Mouse (Mus musculus) hindbrain, embryonic 14.5 days (tissue): ENCODE data around the gene Ndufs7. TPM values are rescaled to one million over a fixed set of nuclear protein-coding genes. Genes with fewer than 3 reads are reported as not detected.
"Not testable (repeated sequence)": the region's sequence is repeated elsewhere in the genome, so short reads cannot be mapped to it uniquely, and the experiment has no call there.

Source experiments
- ATAC-seq: fragments of 200-750 bp; cut with Nextera tagmentation; 2 replicates; pipeline ENCODE4 v1.8.0; 2017; ENCODE audit warnings: moderate number of reproducible peaks, mild to moderate bottlenecking, moderate TSS enrichment, moderate library complexity; ENCODE audit not compliant: low FRiP score
- DNase-seq: peaks from one replicate; pipeline ENCODE4 v3.0.0-alpha.2; 2015; ENCODE audit warnings: low spot score
- H3K27ac ChIP-seq: fragments of 300-500 bp; sonication (generic); 2 replicates; pipeline ENCODE4 v1.5.1; 2014; ENCODE audit warnings: mild to moderate bottlenecking, moderate library complexity
- H3K27me3 ChIP-seq: fragments of 300-500 bp; sonication (generic); 2 replicates; pipeline ENCODE4 v1.6.1; 2014; ENCODE audit warnings: mild to moderate bottlenecking, low read length, mixed read lengths; ENCODE audit not compliant: control insufficient read depth, insufficient read depth
- H3K36me3 ChIP-seq: fragments of 300-500 bp; sonication (generic); replicated peaks from 2 replicates; pipeline ENCODE4 v1.6.1; 2014; ENCODE audit not compliant: control insufficient read depth, insufficient read depth
- H3K4me1 ChIP-seq: fragments of 300-500 bp; sonication (generic); replicated peaks from 2 replicates; pipeline ENCODE4 v1.6.1; 2014; ENCODE audit warnings: antibody characterized with exemption, low read length, mixed read lengths; ENCODE audit not compliant: control insufficient read depth, insufficient read depth
- H3K4me2 ChIP-seq: fragments of 300-500 bp; sonication (generic); replicated peaks from 2 replicates; pipeline ENCODE4 v1.6.1; 2014; ENCODE audit warnings: mild to moderate bottlenecking, moderate library complexity
- H3K4me3 ChIP-seq: fragments of 300-500 bp; sonication (generic); replicated peaks from 2 replicates; pipeline ENCODE4 v1.5.1; 2014; ENCODE audit warnings: mild to moderate bottlenecking, low read length
- H3K9ac ChIP-seq: fragments of 300-500 bp; sonication (generic); 2 replicates; pipeline ENCODE4 v1.6.1; 2014
- H3K9me3 ChIP-seq: fragments of 300-500 bp; sonication (generic); 2 replicates; pipeline ENCODE4 v1.6.1; 2016; ENCODE audit warnings: low read length; ENCODE audit not compliant: control insufficient read depth
- WGBS: fragments of 180-500 bp; shearing (Covaris S2); extraction: QIAGEN DNeasy Blood & Tissue Kit; methylation state at CpG from one replicate; pipeline ENCODE4 v1.1.7; 2014; 5-methylcytosine and 5-hydroxymethylcytosine counted together
- polyA plus RNA-seq: library from polyadenylated mRNA; unstranded; fragments of >200 nt; fragmentation: Nextera tagmentation; extraction: Ambion mirVana; gene quantifications from 2 replicates; pipeline ENCODE4 v1.2.1, GENCODE M21; 2014

Gene Ndufs7
- polyA plus RNA-seq: 303 and 341 TPM in 2 replicates

GRCm38 (mm10) chr10:80248971-80249640, at the start of gene Ndufs7:
Gene Ndufs7, plus strand, starts transcription at chr10:80249121.
- Histone ChIP-seq H3K36me3 (peaks cover 9% of the 10 kb centered on the region), H3K27ac (peak within 1 kb of the TSS; percentile 90), H3K4me1 (peaks cover 12% of the 10 kb centered on the region), H3K9me3 (no peaks in the 10 kb centered on the region), H3K27me3 (no peaks in the 10 kb centered on the region), H3K4me3 (peak within 1 kb of the TSS; percentile 69), H3K9ac (peak within 1 kb of the TSS; percentile 85), H3K4me2 (peak within 1 kb of the TSS; percentile 90)
- under 1% methylated on average over 53 of the region's 53 CpGs for WGBS
- ATAC-seq (peak; percentile 88), DNase-seq (peak; percentile 100)

GRCm38 (mm10) chr10:80199440-80200008, 49.4 kb upstream of the Ndufs7 start:
- Histone ChIP-seq H3K4me2 (no peak overlapping the region), H3K36me3 (no peaks in the 10 kb centered on the region), H3K27ac (no peak overlapping the region), H3K4me3 (no peak overlapping the region), H3K9me3 (no peaks in the 10 kb centered on the region), H3K9ac (no peak overlapping the region), H3K27me3 (no peaks in the 10 kb centered on the region), H3K4me1 (peaks cover 5% of the 10 kb centered on the region; the same call in 1 of the 2 replicates)
- DNase-seq: peak; percentile 74
- ATAC-seq: peak; percentile 64; the same call in 1 of the 2 replicates
- 56% methylated on average over 3 of the region's 3 CpGs for WGBS

GRCm38 (mm10) chr10:80200485-80200884, 48.4 kb upstream of the Ndufs7 start:
- Histone ChIP-seq H3K9me3 (no peaks in the 10 kb centered on the region), H3K36me3 (no peaks in the 10 kb centered on the region), H3K27ac (no peak overlapping the region), H3K4me3 (no peak overlapping the region), H3K4me1 (peaks cover 5% of the 10 kb centered on the region; the same call in 1 of the 2 replicates), H3K9ac (no peak overlapping the region), H3K4me2 (no peak overlapping the region), H3K27me3 (no peaks in the 10 kb centered on the region)
- WGBS: 73% methylated on average over 6 of the region's 6 CpGs
- DNase-seq: no peak
- no peak for ATAC-seq

- WGBS: 8% methylated on average over 7 of the region's 7 CpGs
- Histone ChIP-seq H3K9me3 (no peaks in the 10 kb centered on the region), H3K27me3 (no peaks in the 10 kb centered on the region), H3K27ac (no peak overlapping the region), H3K4me1 (peaks cover 23% of the 10 kb centered on the region), H3K4me3 (no peak overlapping the region), H3K4me2 (no peak overlapping the region), H3K9ac (no peak overlapping the region), H3K36me3 (no peaks in the 10 kb centered on the region)
- DNase-seq (no peak), ATAC-seq (no peak)
Observed at GRCm38 (mm10) chr10:80204055-80204454, 44.9 kb upstream of the Ndufs7 start.

GRCm38 (mm10) chr10:80207201-80207600, 41.7 kb upstream of the Ndufs7 start:
- ATAC-seq (no peak), DNase-seq (no peak)
- no peaks in the 10 kb centered on the region for H3K27me3 ChIP-seq
- H3K36me3 ChIP-seq: no peaks in the 10 kb centered on the region
- H3K4me3 ChIP-seq: no peak overlapping the region
- 0 out of 2 replicates have a peak overlapping the region, but pooled peaks have one; percentile 62 for H3K27ac ChIP-seq
- no peak overlapping the region for H3K4me2 ChIP-seq
- H3K9me3 ChIP-seq: no peaks in the 10 kb centered on the region
- no peak overlapping the region for H3K9ac ChIP-seq
- 36% methylated on average over 1 of the region's 1 CpGs for WGBS
- peaks cover 27% of the 10 kb centered on the region for H3K4me1 ChIP-seq

- 23% methylated on average over 10 of the region's 10 CpGs for WGBS
- DNase-seq (no peak), ATAC-seq (no peak; the same call in 1 of the 2 replicates)
Observed at GRCm38 (mm10) chr10:80207676-80208075, 41.2 kb upstream of the Ndufs7 start.

GRCm38 (mm10) chr10:80208248-80208647, 40.7 kb upstream of the Ndufs7 start:
- peaks cover 27% of the 10 kb centered on the region for H3K4me1 ChIP-seq
- DNase-seq: no peak
- peak overlapping the region; percentile 62 for H3K27ac ChIP-seq
- WGBS: 56% methylated on average over 4 of the region's 4 CpGs
- no peak overlapping the region for H3K4me3 ChIP-seq
- H3K9me3 ChIP-seq: no peaks in the 10 kb centered on the region
- no peaks in the 10 kb centered on the region for H3K36me3 ChIP-seq
- no peaks in the 10 kb centered on the region for H3K27me3 ChIP-seq
- no peak for ATAC-seq
- no peak overlapping the region for H3K4me2 ChIP-seq
- peak overlapping the region; percentile 45; the same call in 1 of the 2 replicates for H3K9ac ChIP-seq

More at GRCm38 (mm10) chr10:80207676-80208075, 41.2 kb upstream of the Ndufs7 start:
- Histone ChIP-seq H3K9ac (no peak overlapping the region; the same call in 1 of the 2 replicates), H3K4me3 (no peak overlapping the region), H3K9me3 (no peaks in the 10 kb centered on the region), H3K27me3 (no peaks in the 10 kb centered on the region), H3K36me3 (no peaks in the 10 kb centered on the region), H3K4me1 (peaks cover 27% of the 10 kb centered on the region), H3K27ac (0 out of 2 replicates have a peak overlapping the region, but pooled peaks have one; percentile 62), H3K4me2 (no peak overlapping the region)

- Histone ChIP-seq H3K36me3 (no peaks in the 10 kb centered on the region), H3K27ac (peak overlapping the region; percentile 62), H3K4me2 (peak overlapping the region; percentile 40), H3K27me3 (no peaks in the 10 kb centered on the region), H3K4me3 (no peak overlapping the region), H3K9me3 (no peaks in the 10 kb centered on the region), H3K9ac (peak overlapping the region; percentile 45), H3K4me1 (peaks cover 24% of the 10 kb centered on the region)
- ATAC-seq (peak; percentile 60; the same call in 1 of the 2 replicates), DNase-seq (peak; percentile 67)
- WGBS: 3% methylated on average over 24 of the region's 24 CpGs
Observed at GRCm38 (mm10) chr10:80208841-80209371, 40.0 kb upstream of the Ndufs7 start.

- H3K4me1 ChIP-seq: peaks cover 22% of the 10 kb centered on the region
Observed at GRCm38 (mm10) chr10:80211547-80212103, 37.3 kb upstream of the Ndufs7 start.

More at GRCm38 (mm10) chr10:80211547-80212103, 37.3 kb upstream of the Ndufs7 start:
- not testable (repeated sequence) for DNase-seq, H3K9me3 ChIP-seq, H3K27me3 ChIP-seq, H3K36me3 ChIP-seq, H3K9ac ChIP-seq, H3K27ac ChIP-seq, ATAC-seq, H3K4me3 ChIP-seq, H3K4me2 ChIP-seq
- 71% methylated on average over 7 of the region's 7 CpGs for WGBS
